In the genomic region with DNA sequence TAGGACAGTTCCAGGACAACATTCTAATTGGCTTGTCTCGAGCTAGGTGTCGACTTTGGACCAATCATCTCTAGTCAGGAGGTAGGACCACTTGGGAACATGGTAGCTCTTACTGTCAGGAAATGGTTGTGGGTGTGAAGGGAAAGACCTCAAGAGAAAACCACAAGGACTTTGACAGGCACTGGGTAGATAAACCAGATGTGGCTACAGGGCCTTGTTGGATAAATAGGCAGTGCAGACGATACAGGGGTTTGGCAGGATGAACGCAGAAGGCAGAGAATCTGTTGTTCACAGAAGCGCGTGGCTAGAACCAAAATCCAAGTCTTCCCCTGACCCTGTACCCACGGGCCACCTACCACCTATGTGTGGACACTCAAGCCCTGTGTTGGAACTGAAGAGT, we compare ENCODE assay signal across 14 mouse cellular contexts. TPM values are rescaled to one million over a fixed set of nuclear protein-coding genes. Genes with fewer than 3 reads are reported as not detected.
A peak's percentile ranks its signal among the peaks of the same experiment; 100 is the strongest.
DNase-seq lines count a peak whose midpoint lies in the region; ATAC-seq lines count a peak whose summit lies in the region.
"Had no signal": no experiment of that assay in that cellular context is flagged by ENCODE, and none has a peak within 500 bp of the region (broad histone marks: within the 10 kb centered on the region; RNA-seq: fewer than 3 reads in every experiment).

No protein-coding gene starts in this region.

- ATAC-seq in CD4-positive, CD25-positive, alpha-beta regulatory T cell, adult 4 months = peak; percentile 28
- ATAC-seq in liver, embryonic 13.5 days (ENCODE audit: low read depth) = peak; percentile 35; the same call in 1 of the 2 replicates
- no peak for ATAC-seq in neural tube, embryonic 15.5 days (ENCODE audit: low FRiP score)
- ATAC-seq: intestine, postnatal 0 days had no signal

- no peaks in the 10 kb centered on the region for H3K27me3 ChIP-seq in liver, embryonic 13.5 days
- H3K27me3 ChIP-seq in neural tube, embryonic 15.5 days (replicated peaks) = no peaks in the 10 kb centered on the region
- H3K27me3 ChIP-seq: embryonic facial prominence, embryonic 15.5 days; stomach, embryonic 15.5 days had no signal

- H3K4me1 ChIP-seq in liver, embryonic 13.5 days (replicated peaks) = peaks cover 22% of the 10 kb centered on the region
- H3K4me1 ChIP-seq in neural tube, embryonic 15.5 days = no peaks in the 10 kb centered on the region
- H3K4me1 ChIP-seq: embryonic facial prominence, embryonic 15.5 days; stomach, embryonic 15.5 days had no signal

- no peak overlapping the region for H3K27ac ChIP-seq in liver, embryonic 13.5 days
- no peak overlapping the region for H3K27ac ChIP-seq in neural tube, embryonic 15.5 days (replicated peaks)
- H3K27ac ChIP-seq: embryonic facial prominence, embryonic 15.5 days; stomach, embryonic 15.5 days had no signal

- no peak overlapping the region for H3K9ac ChIP-seq in liver, embryonic 13.5 days
- no peak overlapping the region for H3K9ac ChIP-seq in neural tube, embryonic 15.5 days (replicated peaks)
- H3K9ac ChIP-seq: embryonic facial prominence, embryonic 15.5 days; stomach, embryonic 15.5 days had no signal

- DNase-seq in T-cell, adult 2 months (ENCODE audit: low spot score) = peak; percentile 29
- no peak for DNase-seq in liver, embryonic 13.5 days
- DNase-seq in thymus, postnatal 14 days = peak; percentile 53
- no peak for DNase-seq in spleen, adult 18-20 months
- DNase-seq in urinary bladder, postnatal 25 days (ENCODE audit: low spot score) = no peak
- DNase-seq: adrenal gland, adult 2 months; cerebellum, adult 18-20 months; kidney, postnatal 25 days; left cerebral cortex, postnatal 4 days had no signal

- H3K4me2 ChIP-seq in liver, embryonic 13.5 days = no peak overlapping the region
- no peak overlapping the region for H3K4me2 ChIP-seq in neural tube, embryonic 15.5 days
- H3K4me2 ChIP-seq: embryonic facial prominence, embryonic 15.5 days; stomach, embryonic 15.5 days had no signal

- no peak overlapping the region for H3K4me3 ChIP-seq in liver, embryonic 13.5 days (replicated peaks)
- H3K4me3 ChIP-seq in neural tube, embryonic 15.5 days (replicated peaks) = no peak overlapping the region
- H3K4me3 ChIP-seq: embryonic facial prominence, embryonic 15.5 days; stomach, embryonic 15.5 days had no signal

- H3K36me3 ChIP-seq in liver, embryonic 13.5 days = no peaks in the 10 kb centered on the region
- H3K36me3 ChIP-seq in neural tube, embryonic 15.5 days = 0 out of 2 replicates have a peak, but pooled peaks cover 7% of the 10 kb centered on the region
- H3K36me3 ChIP-seq: stomach, embryonic 15.5 days had no signal

- WGBS in liver, embryonic 13.5 days (ENCODE audit: insufficient replicate concordance) = 20% methylated on average over 7 of the region's 7 CpGs
- WGBS in neural tube, embryonic 15.5 days = 93% methylated on average over 7 of the region's 7 CpGs

- H3K9me3 ChIP-seq in liver, embryonic 13.5 days (replicated peaks) = peaks cover 12% of the 10 kb centered on the region; the same call in 1 of the 2 replicates
- H3K9me3 ChIP-seq in neural tube, embryonic 15.5 days (replicated peaks) = 0 out of 2 replicates have a peak, but pooled peaks cover 4% of the 10 kb centered on the region
- H3K9me3 ChIP-seq: stomach, embryonic 15.5 days had no signal

RNA-seq across cellular contexts. Expression of a gene that starts 50.4 kb away (rescaled TPM):
- 10 to 100 TPM; 33.6 to 39.2 TPM for polyA plus RNA-seq in CD4-positive, CD25-positive, alpha-beta regulatory T cell, adult 4 months (2017; shearing (Covaris generic))
- polyA plus RNA-seq in liver, embryonic 13.5 days (2015; fragmentation: Nextera tagmentation; extraction: Ambion mirVana) = 4.6 and 6.5 TPM in 2 replicates
- 24.6 and 26.7 TPM in 2 replicates for polyA plus RNA-seq in neural tube, embryonic 15.5 days (2015; fragmentation: Nextera tagmentation; extraction: Ambion mirVana)

Comparison
In these comparisons a context has a peak if more than half of its experiments do, and no peak if none do; other contexts are left out.
1. DNase-seq: peak in T-cell, adult 2 months (single experiment) and thymus, postnatal 14 days (single experiment); none in liver, embryonic 13.5 days (single experiment), spleen, adult 18-20 months (0 of 2) and urinary bladder, postnatal 25 days (single experiment).